Mouse (Mus musculus): ENCODE data around the gene Nbea.

Nbea gene

GRCm38 (mm10) chr3:55782056-55782687 lies 401.3 kb downstream of the Nbea start, which contains the start of gene Mab21l1:
Gene Mab21l1 (plus strand): TSS chr3:55782510.
- DNase-seq = peak; percentile 23

- no peak for DNase-seq
Observed at GRCm38 (mm10) chr3:55781429-55782055, 402.0 kb downstream of the Nbea start.

- no peak for DNase-seq
Observed at GRCm38 (mm10) chr3:55780120-55781070, 403.1 kb downstream of the Nbea start.

- no peak for DNase-seq
Observed at GRCm38 (mm10) chr3:55778764-55779730, 404.5 kb downstream of the Nbea start.

GRCm38 (mm10) chr3:55777501-55777900 lies 406.0 kb downstream of the Nbea start:
- no peak for DNase-seq

- no peak for DNase-seq
Observed at GRCm38 (mm10) chr3:55775753-55776152, 407.7 kb downstream of the Nbea start.

- no peak for DNase-seq
Observed at GRCm38 (mm10) chr3:55775245-55775644, 408.3 kb downstream of the Nbea start.

GRCm38 (mm10) chr3:55774203-55774602 lies 409.3 kb downstream of the Nbea start:
- DNase-seq = no peak

- no peak for DNase-seq
Observed at GRCm38 (mm10) chr3:55769308-55769707, 414.2 kb downstream of the Nbea start.

GRCm38 (mm10) chr3:55768654-55769053 lies 414.8 kb downstream of the Nbea start:
- no peak for DNase-seq

GRCm38 (mm10) chr3:55763591-55763990 lies 419.9 kb downstream of the Nbea start:
- no peak for DNase-seq

GRCm38 (mm10) chr3:55758297-55758696 lies 425.2 kb downstream of the Nbea start:
- DNase-seq = no peak

- no peak for DNase-seq
Observed at GRCm38 (mm10) chr3:55756602-55757190, 426.8 kb downstream of the Nbea start.

- DNase-seq = no peak
Observed at GRCm38 (mm10) chr3:55755805-55756601, 427.5 kb downstream of the Nbea start.

GRCm38 (mm10) chr3:55754981-55755608 lies 428.4 kb downstream of the Nbea start:
- no peak for DNase-seq

GRCm38 (mm10) chr3:55753872-55754271 lies 429.6 kb downstream of the Nbea start:
- no peak for DNase-seq

GRCm38 (mm10) chr3:55752558-55752957 lies 430.9 kb downstream of the Nbea start:
- DNase-seq = no peak

GRCm38 (mm10) chr3:55751363-55751762 lies 432.1 kb downstream of the Nbea start:
- no peak for DNase-seq

- DNase-seq = peak; percentile 25
Observed at GRCm38 (mm10) chr3:55750445-55751065, 432.9 kb downstream of the Nbea start.

GRCm38 (mm10) chr3:55743885-55744284 lies 439.6 kb downstream of the Nbea start:
- DNase-seq = no peak
